Mouse (Mus musculus): ENCODE results near the gene Ifit1. TPM values are rescaled to one million over a fixed set of nuclear protein-coding genes. Genes with fewer than 3 reads are reported as not detected.
"Not testable (repeated sequence)": the region's sequence is repeated elsewhere in the genome, so short reads cannot be mapped to it uniquely, and the experiment has no call there.

Gene Ifit1
- polyA plus RNA-seq (2015; fragmentation: Nextera tagmentation; extraction: Ambion mirVana): 7.9 and 9.1 TPM in 2 replicates

DNA sequence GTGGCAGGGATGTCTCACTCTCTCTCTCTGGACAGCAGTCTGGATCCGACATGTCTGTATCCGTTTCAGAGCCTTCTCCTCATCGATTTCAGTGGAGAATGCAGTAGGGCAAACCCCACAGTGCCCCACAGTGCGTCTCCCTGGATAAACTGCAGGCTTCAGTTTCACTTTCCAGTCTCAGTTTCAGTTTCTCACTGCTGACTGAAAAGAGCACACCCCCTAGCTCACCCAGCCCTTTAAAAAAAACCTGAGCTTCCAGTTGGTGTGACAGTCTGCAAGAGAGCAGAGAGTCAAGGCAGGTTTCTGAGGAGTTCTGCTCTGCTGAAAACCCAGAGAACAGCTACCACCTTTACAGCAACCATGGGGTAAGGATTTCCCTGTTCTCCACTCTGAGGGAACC is at the start of gene Ifit1, which contains the start of gene Ifit1bl2:
Gene Ifit1, plus strand, starts transcription at position 249 of the 400 bp plus-strand sequence.
Gene Ifit1bl2, minus strand, starts transcription at position 121 of the 400 bp plus-strand sequence.
- no peak within 1 kb of the TSS for H3K9ac ChIP-seq
- no peaks in the 10 kb centered on the region for H3K27me3 ChIP-seq (replicated peaks)
- no peaks in the 10 kb centered on the region for H3K36me3 ChIP-seq
- H3K4me1 ChIP-seq (replicated peaks): no peaks in the 10 kb centered on the region
- H3K4me2 ChIP-seq (replicated peaks): peak within 1 kb of the TSS; percentile 44
- WGBS: 26% methylated on average over 4 of the region's 4 CpGs
- ATAC-seq: peak; percentile 84
- H3K27ac ChIP-seq: no peak within 1 kb of the TSS
- H3K4me3 ChIP-seq (replicated peaks): peak within 1 kb of the TSS; percentile 12
- no peaks in the 10 kb centered on the region for H3K9me3 ChIP-seq

DNA sequence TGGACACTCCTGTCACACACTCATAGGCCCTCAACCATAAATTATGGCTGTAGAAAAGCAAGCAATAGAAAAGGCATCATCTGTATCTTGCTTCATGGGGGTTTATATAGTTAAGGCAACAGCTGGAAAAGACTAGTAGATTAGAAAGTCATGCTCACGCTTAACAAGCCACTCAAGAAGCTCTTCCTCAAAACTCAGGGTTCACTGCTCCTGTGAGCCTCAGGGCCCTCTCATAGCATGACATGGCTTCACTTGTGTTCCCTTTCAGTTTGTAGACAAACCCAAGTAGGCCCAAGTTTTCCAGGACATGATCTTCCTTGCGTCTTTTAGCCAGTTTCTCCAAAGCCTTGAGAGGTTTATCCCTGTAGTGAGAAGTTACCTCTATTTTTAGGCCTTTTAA is 47.2 kb upstream of the Ifit1 start:
- no peaks in the 10 kb centered on the region for H3K36me3 ChIP-seq
- no peak overlapping the region for H3K4me2 ChIP-seq (replicated peaks)
- H3K4me3 ChIP-seq (replicated peaks): no peak overlapping the region
- H3K9me3 ChIP-seq: no peaks in the 10 kb centered on the region
- H3K4me1 ChIP-seq (replicated peaks): 0 out of 2 replicates have a peak, but pooled peaks cover 2% of the 10 kb centered on the region
- no peaks in the 10 kb centered on the region for H3K27me3 ChIP-seq (replicated peaks)
- 91% methylated on average over 2 of the region's 2 CpGs for WGBS
- H3K9ac ChIP-seq: no peak overlapping the region
- no peak for ATAC-seq
- no peak overlapping the region for H3K27ac ChIP-seq

DNA sequence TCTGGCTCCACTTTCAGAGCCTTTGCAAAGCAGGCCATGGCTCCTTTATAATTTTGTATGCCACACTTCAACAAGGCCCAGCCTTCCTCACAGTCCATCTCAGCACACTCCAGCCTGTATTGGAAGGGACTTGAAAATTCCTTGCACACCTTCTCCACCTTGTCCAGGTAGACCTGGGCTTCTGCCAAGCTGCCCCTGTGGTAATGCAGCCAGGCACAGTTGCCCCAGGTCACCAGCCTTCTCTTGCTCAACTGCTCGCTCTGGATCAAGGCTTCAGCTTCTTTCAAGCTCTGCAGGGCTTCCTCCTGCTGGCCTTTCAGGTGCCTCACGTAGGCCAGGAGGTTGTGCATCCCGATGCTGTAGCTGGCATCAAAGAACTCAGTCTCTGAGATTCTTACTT is 46.1 kb upstream of the Ifit1 start:
- H3K4me2 ChIP-seq (replicated peaks); H3K9ac ChIP-seq; H3K27ac ChIP-seq; ATAC-seq; H3K4me3 ChIP-seq (replicated peaks); H3K4me1 ChIP-seq (replicated peaks); H3K27me3 ChIP-seq (replicated peaks); H3K36me3 ChIP-seq; H3K9me3 ChIP-seq: not testable (repeated sequence)
- 84% methylated on average over 3 of the region's 3 CpGs for WGBS

DNA sequence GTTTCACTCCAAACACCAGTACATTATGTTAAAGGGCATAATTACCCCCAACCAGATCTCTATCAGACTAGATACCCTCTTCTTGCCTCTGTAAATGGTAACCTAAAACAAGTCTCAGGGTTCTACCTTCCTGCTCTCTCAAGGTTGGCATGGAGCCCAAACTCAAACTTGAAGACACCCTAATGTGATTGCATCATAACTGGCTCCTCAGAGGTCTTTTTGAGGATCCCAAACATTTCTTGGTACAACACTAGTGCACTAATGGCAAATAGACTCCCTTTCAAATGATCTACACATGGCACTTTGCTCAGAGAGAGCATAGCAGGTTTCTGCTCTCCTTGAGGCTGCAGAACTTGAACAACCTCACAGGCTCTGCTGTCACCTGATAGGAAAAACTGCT is 43.9 kb upstream of the Ifit1 start:
- ATAC-seq: 0 out of 2 replicates have a peak, but pooled peaks have one; percentile 5
- no peak overlapping the region for H3K27ac ChIP-seq

DNA sequence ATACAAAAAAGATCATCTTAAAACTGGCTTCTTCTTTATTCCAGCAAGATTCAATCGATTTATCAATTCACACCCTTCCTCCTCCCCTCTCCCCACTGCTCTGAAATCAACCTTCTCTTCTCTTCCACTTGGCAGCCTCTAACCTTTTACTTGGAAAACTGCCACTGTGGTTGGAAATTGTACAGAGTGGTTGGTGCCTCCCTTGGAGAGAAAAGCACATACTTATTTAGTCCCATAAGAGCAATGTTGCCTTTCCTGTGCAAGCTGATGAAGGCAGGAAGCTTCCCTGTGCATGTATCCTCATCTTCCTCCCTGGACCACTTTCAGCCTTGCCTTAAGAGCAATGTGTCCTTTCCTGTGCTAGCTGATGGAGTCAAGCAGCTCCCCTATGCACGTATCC is 42.3 kb upstream of the Ifit1 start:
- WGBS: 85% methylated on average over 2 of the region's 2 CpGs
- no peaks in the 10 kb centered on the region for H3K36me3 ChIP-seq
- no peaks in the 10 kb centered on the region for H3K9me3 ChIP-seq
- no peaks in the 10 kb centered on the region for H3K27me3 ChIP-seq (replicated peaks)
- no peak overlapping the region for H3K27ac ChIP-seq
- peaks cover 2% of the 10 kb centered on the region; the same call in 1 of the 2 replicates for H3K4me1 ChIP-seq (replicated peaks)
- H3K4me3 ChIP-seq (replicated peaks): no peak overlapping the region
- ATAC-seq: no peak
- no peak overlapping the region for H3K9ac ChIP-seq
- H3K4me2 ChIP-seq (replicated peaks): no peak overlapping the region

More for the DNA sequence above, 43.9 kb upstream of the Ifit1 start:
- Histone ChIP-seq H3K36me3 (no peaks in the 10 kb centered on the region), H3K4me3 (replicated peaks) (no peak overlapping the region), H3K4me1 (replicated peaks) (peaks cover 2% of the 10 kb centered on the region; the same call in 1 of the 2 replicates), H3K4me2 (replicated peaks) (no peak overlapping the region), H3K27me3 (replicated peaks) (no peaks in the 10 kb centered on the region), H3K9ac (no peak overlapping the region), H3K9me3 (no peaks in the 10 kb centered on the region)

DNA sequence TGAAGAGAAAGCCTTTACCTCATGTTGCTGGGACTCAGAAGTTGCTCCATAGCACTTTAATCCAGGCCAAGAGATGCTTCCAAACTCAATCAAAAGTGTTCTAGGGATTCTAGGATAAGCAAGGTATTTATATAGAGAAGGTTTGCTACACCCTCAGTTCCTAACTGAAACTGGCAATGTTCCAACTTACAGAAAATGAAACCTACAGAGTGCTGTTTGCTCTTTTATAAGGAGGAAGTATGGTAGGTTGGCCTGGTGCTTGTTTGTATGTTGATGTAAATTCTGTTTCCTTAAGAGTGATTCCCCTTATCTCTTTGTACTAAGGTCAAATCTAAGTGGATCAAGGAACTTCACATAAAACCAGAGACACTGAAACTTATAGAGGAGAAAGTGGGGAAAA is 41.4 kb upstream of the Ifit1 start:
- H3K27me3 ChIP-seq (replicated peaks); H3K27ac ChIP-seq; H3K9me3 ChIP-seq; H3K9ac ChIP-seq; H3K4me2 ChIP-seq (replicated peaks); H3K4me1 ChIP-seq (replicated peaks); H3K4me3 ChIP-seq (replicated peaks); H3K36me3 ChIP-seq: not testable (repeated sequence)
- peak; percentile 63; the same call in 1 of the 2 replicates for ATAC-seq

DNA sequence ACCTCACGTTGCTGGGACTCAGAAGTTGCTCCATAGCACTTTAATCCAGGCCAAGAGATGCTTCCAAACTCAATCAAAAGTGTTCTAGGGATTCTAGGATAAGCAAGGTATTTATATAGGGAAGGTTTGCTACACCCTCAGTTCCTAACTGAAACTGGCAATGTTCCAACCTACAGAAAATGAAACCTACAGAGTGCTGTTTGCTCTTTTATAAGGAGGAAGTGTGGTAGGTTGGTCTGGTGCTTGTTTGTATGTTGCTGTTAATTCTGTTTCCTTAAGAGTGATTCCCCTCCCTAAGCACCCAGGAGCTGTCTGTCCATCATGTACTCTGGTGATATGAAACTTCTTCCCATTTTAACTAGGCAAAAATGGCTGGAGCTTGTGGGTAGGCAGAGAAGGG is 38.8 kb upstream of the Ifit1 start, which contains the start of gene Ifit1bl1:
Gene Ifit1bl1, minus strand, starts transcription at position 69 of the 400 bp plus-strand sequence.
- H3K4me1 ChIP-seq (replicated peaks); H3K36me3 ChIP-seq; H3K4me3 ChIP-seq (replicated peaks); H3K9me3 ChIP-seq; H3K27ac ChIP-seq; H3K9ac ChIP-seq; H3K27me3 ChIP-seq (replicated peaks); H3K4me2 ChIP-seq (replicated peaks): not testable (repeated sequence)
- 48% methylated on average over 1 of the region's 1 CpGs for WGBS
- peak; percentile 58; the same call in 1 of the 2 replicates for ATAC-seq

DNA sequence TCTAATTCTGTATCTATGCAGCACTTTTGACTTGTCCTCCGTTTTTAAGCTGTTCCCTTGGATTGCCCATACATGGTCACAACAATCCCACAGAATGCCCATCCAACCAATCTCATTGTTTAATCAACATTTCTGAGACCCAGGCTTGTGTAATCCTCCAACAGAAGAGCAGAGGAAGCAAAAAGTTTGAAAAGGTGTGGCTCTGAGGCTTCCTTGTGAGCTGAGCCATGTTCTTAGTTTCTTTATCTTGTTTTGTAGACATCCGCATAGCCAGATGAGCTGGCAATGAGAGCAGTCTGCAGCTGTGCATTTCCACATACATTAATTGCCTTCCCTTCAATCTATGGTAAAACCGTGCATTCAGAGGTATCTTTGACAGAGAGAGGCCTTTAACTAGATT is 35.2 kb upstream of the Ifit1 start:
- H3K27ac ChIP-seq: no peak overlapping the region
- no peaks in the 10 kb centered on the region for H3K27me3 ChIP-seq (replicated peaks)
- no peak overlapping the region for H3K4me3 ChIP-seq (replicated peaks)
- H3K36me3 ChIP-seq: no peaks in the 10 kb centered on the region
- H3K9me3 ChIP-seq: no peaks in the 10 kb centered on the region
- H3K9ac ChIP-seq: no peak overlapping the region
- no peak for ATAC-seq
- H3K4me2 ChIP-seq (replicated peaks): no peak overlapping the region
- WGBS: 87% methylated on average over 3 of the region's 3 CpGs
- H3K4me1 ChIP-seq (replicated peaks): no peaks in the 10 kb centered on the region; the same call in 1 of the 2 replicates

DNA sequence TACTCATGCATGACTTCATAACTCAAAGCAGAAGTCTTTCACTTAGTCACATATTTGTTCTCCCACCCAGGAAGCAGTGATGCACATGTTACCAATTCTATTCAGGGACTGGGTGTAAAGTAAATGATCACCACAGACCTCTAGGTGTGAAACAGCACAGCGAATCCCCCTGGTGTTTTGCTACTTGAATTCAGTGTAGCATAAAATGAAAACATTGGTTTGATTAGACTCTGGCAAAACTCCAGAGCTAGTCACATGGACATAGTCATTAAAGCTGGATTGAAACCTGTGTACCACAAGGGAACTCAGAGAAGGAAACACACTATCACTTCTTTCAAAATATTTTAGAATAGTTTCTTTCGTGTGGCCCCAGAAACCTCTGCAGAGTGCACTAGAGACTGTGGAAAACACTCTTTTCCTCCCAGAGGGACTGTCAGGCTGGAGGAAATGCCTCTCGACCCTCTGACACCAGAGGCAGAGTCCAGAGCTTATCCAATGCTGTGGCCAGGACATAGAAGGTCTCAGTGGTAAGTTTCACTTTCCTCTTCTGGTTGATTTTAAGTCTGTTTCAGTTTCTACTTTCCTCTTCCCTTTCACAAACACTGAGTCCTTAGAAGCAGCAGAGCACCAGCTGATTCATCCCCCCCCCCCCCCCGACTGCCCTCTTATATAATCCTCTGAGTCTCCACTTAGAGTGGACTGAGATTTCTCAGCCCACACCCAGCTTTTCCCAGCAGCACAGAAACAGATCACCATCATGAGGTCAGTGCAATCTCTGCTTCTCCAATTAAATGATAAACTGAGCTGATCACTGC is 33.2 kb upstream of the Ifit1 start, which contains the start of gene Ifit3b:
Gene Ifit3b, plus strand, starts transcription at position 734 of the 815 bp plus-strand sequence.
- H3K27me3 ChIP-seq (replicated peaks); H3K9ac ChIP-seq; H3K9me3 ChIP-seq; H3K27ac ChIP-seq; H3K36me3 ChIP-seq; H3K4me3 ChIP-seq (replicated peaks); H3K4me2 ChIP-seq (replicated peaks); H3K4me1 ChIP-seq (replicated peaks): not testable (repeated sequence)
- peak; percentile 84 for ATAC-seq
- 32% methylated on average over 4 of the region's 4 CpGs for WGBS

DNA sequence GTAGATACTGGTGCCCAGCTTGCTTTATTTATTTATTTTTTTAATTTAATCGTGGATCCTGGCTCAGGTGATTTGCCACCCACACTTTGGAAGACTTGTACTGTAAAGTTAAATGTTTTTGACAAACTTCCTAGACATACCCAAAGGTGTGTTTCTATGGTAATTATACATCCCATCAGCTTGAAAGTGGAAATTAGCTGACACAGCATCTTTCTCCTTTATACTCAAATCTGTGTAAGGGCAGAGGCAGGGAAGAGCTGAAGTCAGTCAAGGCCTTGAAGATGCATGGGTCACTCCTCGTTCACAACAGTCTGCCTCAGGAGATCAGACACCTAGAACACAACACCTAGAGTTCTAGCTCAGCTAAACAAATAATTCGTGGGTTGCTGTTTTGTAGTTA is 30.6 kb upstream of the Ifit1 start:
- not testable (repeated sequence) for H3K9me3 ChIP-seq; H3K27ac ChIP-seq; H3K9ac ChIP-seq; H3K27me3 ChIP-seq (replicated peaks); H3K4me3 ChIP-seq (replicated peaks); H3K4me2 ChIP-seq (replicated peaks); H3K4me1 ChIP-seq (replicated peaks); H3K36me3 ChIP-seq; ATAC-seq
- 75% methylated on average over 3 of the region's 3 CpGs for WGBS

DNA sequence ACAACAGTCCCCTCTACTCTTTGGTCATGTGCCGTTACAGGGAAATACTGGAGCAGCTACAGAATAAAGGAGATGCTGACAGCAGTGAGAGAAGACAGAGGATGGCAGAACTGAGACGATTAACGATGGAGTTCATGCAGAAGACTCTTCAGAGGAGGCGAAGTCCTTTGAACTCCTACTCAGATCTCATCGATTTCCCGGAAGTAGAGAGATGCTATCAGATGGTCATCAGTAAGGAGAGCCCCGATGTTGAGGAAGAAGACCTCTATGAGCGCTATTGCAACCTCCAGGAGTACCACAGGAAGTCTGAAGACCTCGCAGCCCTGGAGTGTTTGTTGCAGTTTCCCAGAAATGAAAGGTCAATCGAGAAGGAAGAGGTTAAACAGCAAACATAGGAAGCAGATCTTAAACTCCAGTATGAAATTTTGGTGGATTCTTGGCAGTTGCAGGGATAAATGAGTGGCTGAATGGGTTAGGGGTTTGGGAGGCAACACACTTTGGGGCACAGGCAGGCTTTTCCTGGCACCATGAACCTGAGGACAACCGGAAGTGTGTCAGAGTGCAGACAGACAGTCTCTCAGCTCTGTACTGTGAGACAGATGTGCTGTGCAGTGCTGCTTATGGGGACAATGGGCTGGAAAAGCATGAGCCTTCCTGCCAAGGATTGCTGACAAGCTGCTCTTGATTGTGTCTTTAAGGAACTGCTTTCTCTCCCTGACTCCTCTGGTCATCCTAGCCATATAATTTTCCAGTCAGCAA is 28.2 kb upstream of the Ifit1 start:
- ATAC-seq; H3K9ac ChIP-seq; H3K27me3 ChIP-seq (replicated peaks); H3K4me3 ChIP-seq (replicated peaks); H3K27ac ChIP-seq; H3K4me2 ChIP-seq (replicated peaks); H3K4me1 ChIP-seq (replicated peaks); H3K36me3 ChIP-seq; H3K9me3 ChIP-seq: not testable (repeated sequence)
- WGBS: 84% methylated on average over 6 of the region's 11 CpGs

DNA sequence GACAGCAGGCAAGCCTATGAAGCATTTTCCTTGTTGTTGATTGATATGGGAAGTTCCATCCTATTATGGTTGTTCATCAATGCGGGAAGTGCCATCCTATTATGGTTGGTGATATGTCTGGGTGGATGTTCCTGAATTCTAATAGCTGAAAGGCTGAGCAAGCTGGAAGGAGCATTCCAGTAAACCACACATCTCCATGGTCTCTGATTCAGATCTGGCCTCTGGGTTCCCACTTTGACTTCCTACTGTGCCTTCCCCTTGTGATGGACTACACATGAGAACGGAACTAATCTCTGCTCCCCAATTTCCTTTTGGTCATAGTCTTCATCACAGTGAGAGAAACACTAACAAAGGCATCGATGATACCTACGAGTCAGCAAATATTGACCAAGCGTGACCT is 19.8 kb upstream of the Ifit1 start:
- 84% methylated on average over 5 of the region's 5 CpGs for WGBS
- H3K9ac ChIP-seq: no peak overlapping the region
- H3K4me3 ChIP-seq (replicated peaks): no peak overlapping the region
- no peaks in the 10 kb centered on the region for H3K27me3 ChIP-seq (replicated peaks)
- no peaks in the 10 kb centered on the region for H3K9me3 ChIP-seq
- no peaks in the 10 kb centered on the region for H3K36me3 ChIP-seq
- no peak overlapping the region for H3K27ac ChIP-seq
- ATAC-seq: no peak
- no peaks in the 10 kb centered on the region for H3K4me1 ChIP-seq (replicated peaks)
- H3K4me2 ChIP-seq (replicated peaks): no peak overlapping the region
